ENCODE assay signal across 26 mouse cellular contexts in the genomic region with DNA sequence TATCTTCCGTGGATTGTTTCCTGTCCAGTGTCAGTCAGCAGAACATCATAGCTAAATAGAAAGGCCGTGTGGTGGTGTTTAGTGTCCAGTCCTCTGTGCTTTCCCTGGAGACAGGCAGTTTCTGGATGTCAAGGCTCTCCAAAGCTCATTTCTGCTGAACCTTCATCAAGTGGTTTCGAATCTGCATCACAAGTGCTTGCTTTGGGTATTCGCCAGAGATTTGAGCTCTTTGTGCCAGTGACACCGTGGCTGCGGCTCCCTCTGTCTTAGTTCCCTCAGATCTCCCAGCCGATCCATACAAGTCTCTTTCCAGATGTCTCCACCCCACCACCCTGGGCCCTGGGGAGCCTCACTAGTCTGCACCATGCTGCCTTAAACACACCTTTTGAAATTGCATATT.
A peak's percentile ranks its signal among the peaks of the same experiment; 100 is the strongest.
DNase-seq lines count a peak whose midpoint lies in the region; TF ChIP-seq lines count a peak whose summit lies in the region.
"Had no signal": no experiment of that assay in that cellular context is flagged by ENCODE, and none has a peak within 500 bp of the region (broad histone marks: within the 10 kb centered on the region; RNA-seq: fewer than 3 reads in every experiment).

No protein-coding gene starts in this region.

- H3K4me1 ChIP-seq in lung, adult 2 months (ENCODE audit: control insufficient read depth, insufficient read depth, low read length): no peaks in the 10 kb centered on the region; the same call in 1 of the 2 replicates
- H3K4me1 ChIP-seq: embryonic facial prominence, embryonic 13.5 days; forebrain, embryonic 12.5 days; intestine, embryonic 15.5 days; liver, embryonic 12.5 days; midbrain, embryonic 13.5 days had no signal

- peak; percentile 12 for DNase-seq in gastrocnemius, adult 18-20 months (ENCODE audit: low spot score)
- DNase-seq in gastrocnemius, postnatal 4 days (ENCODE audit: low spot score in 2 of 2): no peak
- DNase-seq in ZHBTc4 (ENCODE audit: low read depth, low spot score): peak; percentile 18
- DNase-seq in lung, adult 2 months: peak; percentile 23
- peak; percentile 62 for DNase-seq in lung, postnatal 36 days
- DNase-seq in right cerebral cortex, postnatal 25 days: no peak
- no peak for DNase-seq in frontal cortex, adult 2 months (ENCODE audit: extremely low spot score in 1 of 2, low spot score in 1 of 2)
- DNase-seq: adrenal gland, postnatal 36 days; cerebellum, adult 2 months; cerebellum, postnatal 36 days; embryo, embryonic 11 days; gastrocnemius, postnatal 36 days; kidney, adult 8-10 months; kidney, postnatal 10 days; retina, postnatal 1 day; right cerebral cortex, postnatal 4 days; thymus, adult 2 months had no signal

- no peak for TF ChIP-seq CTCF in lung, adult 2 months (IDR thresholded peaks at IDR 0.05; ENCODE audit: insufficient read depth, low read length)

- no peak overlapping the region for H3K4me3 ChIP-seq in lung, adult 2 months (replicated peaks; ENCODE audit: extremely low read depth, low read depth, low read length)
- H3K4me3 ChIP-seq: embryonic facial prominence, embryonic 13.5 days; erythroblast, embryonic 14.5 days; forebrain, embryonic 12.5 days; hindbrain, embryonic 10.5 days; intestine, embryonic 15.5 days; limb, embryonic 13.5 days; liver, embryonic 12.5 days; lung, embryonic 15.5 days; midbrain, embryonic 13.5 days had no signal

- TF ChIP-seq POLR2A in lung, adult 2 months (IDR thresholded peaks at IDR 0.05; ENCODE audit: borderline replicate concordance, extremely low read depth, low read depth, low read length): no peak

- 53% methylated on average over 7 of the region's 7 CpGs for WGBS in lung, adult 2 months

Comparison
In these comparisons a context has a peak if more than half of its experiments do, and no peak if none do; other contexts are left out.
1. DNase-seq: peak in gastrocnemius, adult 18-20 months (single experiment), ZHBTc4 (single experiment), lung, adult 2 months (single experiment) and lung, postnatal 36 days (single experiment); none in gastrocnemius, postnatal 4 days (0 of 2), right cerebral cortex, postnatal 25 days (single experiment) and frontal cortex, adult 2 months (0 of 2).